20 mouse cellular contexts compared by ENCODE assay signal in genomic region chr2:173106409-173106808, GRCm38 (mm10). TPM values are rescaled to one million over a fixed set of nuclear protein-coding genes. Genes with fewer than 3 reads are reported as not detected.
A peak's percentile ranks its signal among the peaks of the same experiment; 100 is the strongest.
DNase-seq lines count a peak whose midpoint lies in the region; ATAC-seq and TF ChIP-seq lines count a peak whose summit lies in the region.
"Had no signal": no experiment of that assay in that cellular context is flagged by ENCODE, and none has a peak within 500 bp of the region (broad histone marks: within the 10 kb centered on the region; RNA-seq: fewer than 3 reads in every experiment).

No protein-coding gene starts in this region.

- no peaks in the 10 kb centered on the region for H3K9me3 ChIP-seq in heart, embryonic 13.5 days
- no peaks in the 10 kb centered on the region for H3K9me3 ChIP-seq in heart, embryonic 11.5 days (replicated peaks; ENCODE audit: control insufficient read depth, low read length)
- no peaks in the 10 kb centered on the region for H3K9me3 ChIP-seq in kidney, embryonic 16.5 days (ENCODE audit: low read length)
- H3K9me3 ChIP-seq: forebrain, embryonic 10.5 days; forebrain, embryonic 15.5 days; hindbrain, embryonic 13.5 days had no signal

- no peak overlapping the region for H3K9ac ChIP-seq in heart, embryonic 13.5 days
- no peak overlapping the region for H3K9ac ChIP-seq in heart, embryonic 11.5 days (ENCODE audit: low read depth, low read length)
- no peak overlapping the region for H3K9ac ChIP-seq in kidney, embryonic 16.5 days (replicated peaks; ENCODE audit: low read length)
- H3K9ac ChIP-seq: forebrain, embryonic 15.5 days; hindbrain, embryonic 13.5 days had no signal

- H3K27ac ChIP-seq in heart, embryonic 13.5 days (replicated peaks), result no peak overlapping the region
- no peak overlapping the region for H3K27ac ChIP-seq in heart, embryonic 11.5 days (ENCODE audit: low read depth, low read length)
- H3K27ac ChIP-seq in kidney, adult 2 months (ENCODE audit: insufficient read depth, low read depth, low read length), result no peak overlapping the region
- no peak overlapping the region for H3K27ac ChIP-seq in kidney, embryonic 16.5 days (ENCODE audit: low read length)
- H3K27ac ChIP-seq: forebrain, embryonic 10.5 days; forebrain, embryonic 15.5 days; hindbrain, embryonic 13.5 days; hindbrain, postnatal 0 days had no signal

- no peaks in the 10 kb centered on the region for H3K36me3 ChIP-seq in heart, embryonic 13.5 days
- no peaks in the 10 kb centered on the region for H3K36me3 ChIP-seq in heart, embryonic 11.5 days (ENCODE audit: control insufficient read depth, insufficient read depth, low read length)
- H3K36me3 ChIP-seq in kidney, adult 2 months (ENCODE audit: control insufficient read depth, insufficient read depth, low read length), result no peaks in the 10 kb centered on the region
- no peaks in the 10 kb centered on the region for H3K36me3 ChIP-seq in kidney, embryonic 16.5 days (ENCODE audit: insufficient read depth, low read length)
- H3K36me3 ChIP-seq: forebrain, embryonic 10.5 days; forebrain, embryonic 15.5 days; G1E; hindbrain, embryonic 13.5 days had no signal

- DNase-seq in kidney, adult 2 months, result peak; percentile 38
- peak; percentile 36 for DNase-seq in kidney, postnatal 14 days
- no peak for DNase-seq in kidney, postnatal 36 days
- DNase-seq in ovary, adult 18-20 months (ENCODE audit: low spot score), result no peak
- DNase-seq: B cell, adult 2 months; cerebellum, adult 18-20 months; cerebellum, adult 9-10 months; cerebellum, postnatal 14 days; gastrocnemius, postnatal 25 days had no signal

- WGBS in heart, embryonic 13.5 days, result 80% methylated on average over 9 of the region's 9 CpGs
- WGBS in heart, embryonic 11.5 days (ENCODE audit: insufficient replicate concordance), result 76% methylated on average over 9 of the region's 9 CpGs
- WGBS in kidney, adult 2 months, result 60% methylated on average over 9 of the region's 9 CpGs
- WGBS in kidney, embryonic 16.5 days, result 62% methylated on average over 9 of the region's 9 CpGs

- no peak overlapping the region for H3K4me2 ChIP-seq in heart, embryonic 13.5 days
- no peak overlapping the region for H3K4me2 ChIP-seq in heart, embryonic 11.5 days
- no peak overlapping the region for H3K4me2 ChIP-seq in kidney, embryonic 16.5 days (replicated peaks; ENCODE audit: low read depth, low read length)
- H3K4me2 ChIP-seq: forebrain, embryonic 15.5 days; hindbrain, embryonic 13.5 days had no signal

- peak; percentile 51; the same call in 1 of the 2 replicates for ATAC-seq in heart, embryonic 13.5 days (ENCODE audit: extremely low read depth, insufficient number of reproducible peaks, low FRiP score, low TSS enrichment)
- ATAC-seq in heart, embryonic 11.5 days (replicated peaks; ENCODE audit: insufficient number of reproducible peaks, low FRiP score, low TSS enrichment), result no peak
- ATAC-seq in kidney, embryonic 16.5 days (ENCODE audit: low FRiP score, low TSS enrichment), result no peak

- H3K4me3 ChIP-seq in heart, embryonic 13.5 days, result no peak overlapping the region
- no peak overlapping the region for H3K4me3 ChIP-seq in heart, embryonic 11.5 days (ENCODE audit: low read depth, low read length)
- no peak overlapping the region for H3K4me3 ChIP-seq in kidney, adult 2 months (ENCODE audit: insufficient read depth, low read depth, low read length)
- H3K4me3 ChIP-seq in kidney, embryonic 16.5 days (ENCODE audit: low read length), result no peak overlapping the region
- H3K4me3 ChIP-seq: forebrain, embryonic 10.5 days; forebrain, embryonic 15.5 days; hindbrain, embryonic 13.5 days had no signal

- H3K4me1 ChIP-seq in heart, embryonic 13.5 days, result peaks cover 6% of the 10 kb centered on the region
- H3K4me1 ChIP-seq in heart, embryonic 11.5 days (ENCODE audit: control insufficient read depth, insufficient read depth, low read length), result peaks cover 6% of the 10 kb centered on the region
- H3K4me1 ChIP-seq in kidney, adult 2 months (ENCODE audit: control insufficient read depth, insufficient read depth, low read length), result peaks cover 6% of the 10 kb centered on the region; the same call in 1 of the 2 replicates
- peaks cover 5% of the 10 kb centered on the region; the same call in 1 of the 2 replicates for H3K4me1 ChIP-seq in kidney, embryonic 16.5 days (ENCODE audit: insufficient read depth, low read length)
- H3K4me1 ChIP-seq: forebrain, embryonic 15.5 days had no signal

- no peak for TF ChIP-seq POLR2A in kidney, adult 2 months (IDR thresholded peaks at IDR 0.05; ENCODE audit: low read depth, low read length)

- TF ChIP-seq CTCF in kidney, adult 2 months (conservative IDR thresholded peaks at IDR 0.05; ENCODE audit: insufficient read depth, insufficient read length, low read depth, low read length), result no peak

- H3K27me3 ChIP-seq in heart, embryonic 13.5 days (replicated peaks), result peaks cover 18% of the 10 kb centered on the region
- H3K27me3 ChIP-seq in heart, embryonic 11.5 days (ENCODE audit: control insufficient read depth, insufficient read depth, low read length), result peaks cover 3% of the 10 kb centered on the region; the same call in 1 of the 2 replicates
- no peaks in the 10 kb centered on the region for H3K27me3 ChIP-seq in kidney, adult 2 months (replicated peaks; ENCODE audit: control insufficient read depth, insufficient read depth, low read length)
- H3K27me3 ChIP-seq in kidney, embryonic 16.5 days (ENCODE audit: insufficient read depth, low read length), result peaks cover 5% of the 10 kb centered on the region; the same call in 1 of the 2 replicates

RNA-seq across cellular contexts. Expression of gene Ctcfl, which starts 12.9 kb away (rescaled TPM):
- 0.70 and 0.84 TPM in 2 replicates for polyA plus RNA-seq in heart, embryonic 13.5 days (2015; fragmentation: Nextera tagmentation; extraction: Ambion mirVana)
- 0.39 and 0.42 TPM in 2 replicates for polyA plus RNA-seq in heart, embryonic 11.5 days (2014; fragmentation: Nextera tagmentation; extraction: Ambion mirVana)
- 0.03 TPM in 2 replicates for polyA plus RNA-seq in kidney, adult 2 months (2012; rRNA removed)
- polyA plus RNA-seq in kidney, embryonic 16.5 days (2015; fragmentation: Nextera tagmentation; extraction: Ambion mirVana), result 0.07 and 0.10 TPM in 2 replicates
- polyA plus RNA-seq: embryonic facial prominence, embryonic 11.5 days; G1E; hindbrain, postnatal 0 days; Patski had no signal

RNA-seq across cellular contexts. Expression of gene Pck1, which starts 46.4 kb away (rescaled TPM):
- 0.05 and 0.08 TPM in 2 replicates for polyA plus RNA-seq in heart, embryonic 13.5 days (2015; fragmentation: Nextera tagmentation; extraction: Ambion mirVana)
- polyA plus RNA-seq in heart, embryonic 11.5 days (2014; fragmentation: Nextera tagmentation; extraction: Ambion mirVana), result not detected in 2 replicates
- polyA plus RNA-seq in kidney, adult 2 months (2012; rRNA removed), result 648 and 871 TPM in 2 replicates
- 35.4 and 38.4 TPM in 2 replicates for polyA plus RNA-seq in kidney, embryonic 16.5 days (2015; fragmentation: Nextera tagmentation; extraction: Ambion mirVana)
- polyA plus RNA-seq: embryonic facial prominence, embryonic 11.5 days; forebrain, embryonic 10.5 days; forebrain, embryonic 15.5 days; G1E; heart, embryonic 14.5 days; hindbrain, embryonic 13.5 days; hindbrain, postnatal 0 days; Patski had no signal

Comparison
In these comparisons a context has a peak if more than half of its experiments do, and no peak if none do; other contexts are left out.
1. DNase-seq: peak in kidney, adult 2 months (single experiment) and kidney, postnatal 14 days (single experiment); none in kidney, postnatal 36 days (0 of 2) and ovary, adult 18-20 months (single experiment).
2. RNA of gene Pck1, which starts 46.4 kb away (polyA plus RNA-seq): 648 to 871 TPM in kidney, adult 2 months and 35.4 to 38.4 TPM in kidney, embryonic 16.5 days; 0.05 to 0.08 TPM in heart, embryonic 13.5 days and not detected in heart, embryonic 11.5 days; every median in the first group is over 10 times any median in the second.